Mouse (Mus musculus) right cerebral cortex, postnatal 4 days (tissue): ENCODE data around the gene Vgll4.
"Not testable (repeated sequence)": the region's sequence is repeated elsewhere in the genome, so short reads cannot be mapped to it uniquely, and the experiment has no call there.

Experiments used
- DNase-seq: peaks from one replicate; pipeline ENCODE4 v3.0.0-alpha.2; 2022

Vgll4 gene

GRCm38 (mm10) chr6:114891272-114891671, 78.5 kb downstream of the Vgll4 start:
- DNase-seq: no peak

DNA sequence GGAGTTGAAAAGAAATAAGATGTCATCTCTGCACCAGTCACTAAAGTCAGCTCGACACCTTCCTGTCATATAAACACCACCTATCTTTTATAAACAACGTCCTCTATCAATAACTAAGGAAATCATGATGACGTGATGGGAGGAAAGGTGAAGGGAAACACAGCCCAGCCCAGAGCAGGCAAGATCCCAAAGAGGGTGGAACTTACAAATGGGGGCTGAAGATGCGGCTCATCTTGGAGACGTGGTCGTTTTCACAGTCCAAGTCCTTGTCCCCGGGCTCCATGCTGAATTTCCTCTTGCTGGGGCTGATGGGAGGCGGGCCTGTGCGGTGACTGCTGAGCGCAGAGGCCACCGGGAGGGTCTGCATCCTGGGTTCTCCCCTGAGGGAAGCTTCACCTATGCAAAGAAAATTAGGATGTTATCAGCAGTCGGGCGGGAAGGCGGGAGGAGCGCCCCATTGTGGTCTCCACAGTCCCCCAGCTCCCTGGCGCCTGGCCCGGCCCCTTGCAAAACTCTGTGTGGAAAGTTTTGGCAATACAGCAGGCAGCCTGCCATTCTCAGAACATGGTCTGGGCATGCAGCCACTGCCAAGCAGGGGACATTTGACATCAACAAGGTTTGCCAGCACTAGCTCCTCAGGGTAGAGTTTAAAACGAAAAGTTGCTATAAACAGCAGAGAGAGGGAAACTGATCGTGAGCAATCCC, 79.2 kb downstream of the Vgll4 start:
- DNase-seq: peak; percentile 90

DNA sequence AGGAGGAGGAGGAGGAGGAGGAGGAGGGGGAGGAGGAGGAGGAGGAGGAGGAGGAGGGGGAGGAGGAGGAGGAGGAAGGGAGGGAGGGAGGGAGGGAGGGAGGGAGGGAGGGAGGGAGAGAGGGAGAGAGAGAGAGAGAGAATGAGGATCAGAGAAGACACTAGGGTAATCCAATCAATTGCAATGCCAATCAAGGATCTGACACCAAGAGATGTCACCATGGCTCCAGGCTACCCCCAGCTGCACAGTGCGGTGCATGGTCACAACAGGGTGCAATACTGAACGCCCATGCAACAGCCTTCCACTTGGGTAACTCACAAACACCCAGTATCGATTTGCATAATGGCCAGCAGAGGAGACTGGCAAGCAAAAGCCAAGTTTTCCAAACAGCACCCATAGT, 79.8 kb downstream of the Vgll4 start:
- not testable (repeated sequence) for DNase-seq

GRCm38 (mm10) chr6:114888922-114889321, 80.9 kb downstream of the Vgll4 start:
- DNase-seq: peak; percentile 51

GRCm38 (mm10) chr6:114886504-114887361, 83.1 kb downstream of the Vgll4 start:
- DNase-seq: no peak

DNA sequence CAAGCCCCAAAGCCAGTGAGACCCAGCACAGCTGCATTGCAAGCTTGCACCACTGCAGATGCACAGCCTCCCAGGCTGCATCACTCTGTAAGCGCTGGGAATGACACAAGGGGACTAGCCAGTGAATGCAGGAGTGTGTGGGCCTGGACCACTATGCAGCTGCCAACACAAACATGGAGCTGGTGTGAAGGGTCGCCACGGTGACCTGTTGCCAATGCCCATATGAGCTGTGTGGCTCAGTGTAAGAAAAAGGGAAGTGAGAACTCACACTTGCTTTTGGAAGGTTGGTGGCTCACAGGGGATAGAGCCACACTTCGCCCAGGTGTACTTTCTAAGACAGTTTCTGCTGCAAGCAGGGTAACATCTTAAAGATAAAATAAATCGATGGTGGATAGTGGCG, 83.8 kb downstream of the Vgll4 start:
- DNase-seq: no peak

DNA sequence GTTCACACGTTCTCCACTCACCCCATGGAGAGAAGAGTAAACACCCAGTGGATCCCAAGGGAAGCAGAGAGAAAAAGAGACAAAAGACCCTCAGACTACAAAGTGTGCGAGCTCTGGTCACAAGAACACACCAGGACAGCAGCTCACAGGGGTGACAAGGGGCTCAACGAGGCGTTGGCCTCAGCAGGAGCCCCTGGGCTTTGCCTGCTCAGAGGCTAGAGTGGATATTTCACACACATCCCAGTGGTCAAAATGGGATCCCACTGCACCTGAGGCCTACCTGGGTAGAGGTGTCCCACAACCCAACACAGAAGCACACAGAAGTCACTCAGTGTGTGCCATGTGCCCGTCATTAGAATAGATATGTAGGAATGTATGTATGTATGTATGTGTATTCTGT, 84.7 kb downstream of the Vgll4 start:
- no peak for DNase-seq

DNA sequence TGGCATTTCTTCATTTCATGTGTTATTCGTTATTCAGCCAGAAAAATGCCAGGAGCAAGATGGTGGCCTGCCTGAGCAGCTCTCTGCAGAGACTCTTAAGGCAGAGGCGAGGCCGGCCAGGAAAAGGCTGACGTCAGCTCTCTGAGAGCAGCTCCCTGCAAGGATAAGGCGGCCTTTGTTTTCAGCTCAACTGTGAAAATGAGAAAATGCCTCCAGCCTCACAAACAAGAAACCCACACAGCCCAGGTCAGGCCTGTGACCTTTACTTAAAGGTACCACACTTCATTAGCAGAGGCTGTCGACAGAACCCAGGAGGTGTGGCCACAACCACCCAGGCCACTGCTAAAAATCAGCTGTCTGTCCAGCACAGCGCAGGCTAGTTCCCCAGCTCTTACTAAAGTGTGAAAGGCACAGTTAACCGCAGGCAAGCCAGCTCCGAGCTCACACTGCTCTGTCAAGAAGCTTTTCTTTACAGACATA, 86.5 kb downstream of the Vgll4 start:
- peak; percentile 63 for DNase-seq

DNA sequence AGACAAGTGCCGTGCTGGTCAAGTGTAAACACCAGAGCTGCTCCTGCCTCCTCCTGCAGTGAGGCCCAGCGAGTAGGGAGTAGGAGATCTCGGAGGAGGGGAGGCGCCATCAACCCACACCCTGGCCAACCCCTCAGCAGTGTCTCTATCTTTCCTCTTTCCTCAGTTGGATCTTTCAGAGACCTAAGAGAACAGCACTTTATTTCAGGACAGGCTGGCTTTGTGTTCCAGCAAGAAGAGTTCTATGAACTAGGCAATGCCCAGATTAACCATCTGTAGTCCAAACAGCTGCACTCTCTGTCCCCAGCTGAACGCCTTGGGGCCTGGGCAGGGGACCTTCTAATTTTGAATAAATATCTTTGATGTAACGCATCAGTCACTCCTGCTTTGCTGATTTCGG, 87.1 kb downstream of the Vgll4 start:
- no peak for DNase-seq

- DNase-seq: no peak
Observed at GRCm38 (mm10) chr6:114882212-114882611, 87.6 kb downstream of the Vgll4 start.

DNA sequence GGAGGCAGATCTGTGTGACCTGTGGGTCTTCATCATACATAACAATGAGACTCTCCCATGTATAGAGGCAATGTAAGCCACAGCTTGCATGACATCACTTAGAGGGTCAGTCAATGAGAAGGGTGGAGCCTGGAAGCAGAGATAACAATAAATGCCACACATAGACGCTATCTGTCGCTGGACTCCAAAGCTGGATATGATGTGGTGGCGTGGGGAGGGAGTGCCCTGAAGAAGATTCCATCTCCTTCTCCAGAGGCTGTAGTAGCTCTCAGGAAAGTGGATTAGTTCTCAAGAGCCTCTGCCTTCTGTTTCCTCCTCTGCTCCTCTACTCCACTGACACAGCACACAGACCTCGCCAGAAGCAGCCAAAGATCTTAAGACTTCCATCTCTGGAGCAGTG, 89.0 kb downstream of the Vgll4 start:
- DNase-seq: no peak

DNA sequence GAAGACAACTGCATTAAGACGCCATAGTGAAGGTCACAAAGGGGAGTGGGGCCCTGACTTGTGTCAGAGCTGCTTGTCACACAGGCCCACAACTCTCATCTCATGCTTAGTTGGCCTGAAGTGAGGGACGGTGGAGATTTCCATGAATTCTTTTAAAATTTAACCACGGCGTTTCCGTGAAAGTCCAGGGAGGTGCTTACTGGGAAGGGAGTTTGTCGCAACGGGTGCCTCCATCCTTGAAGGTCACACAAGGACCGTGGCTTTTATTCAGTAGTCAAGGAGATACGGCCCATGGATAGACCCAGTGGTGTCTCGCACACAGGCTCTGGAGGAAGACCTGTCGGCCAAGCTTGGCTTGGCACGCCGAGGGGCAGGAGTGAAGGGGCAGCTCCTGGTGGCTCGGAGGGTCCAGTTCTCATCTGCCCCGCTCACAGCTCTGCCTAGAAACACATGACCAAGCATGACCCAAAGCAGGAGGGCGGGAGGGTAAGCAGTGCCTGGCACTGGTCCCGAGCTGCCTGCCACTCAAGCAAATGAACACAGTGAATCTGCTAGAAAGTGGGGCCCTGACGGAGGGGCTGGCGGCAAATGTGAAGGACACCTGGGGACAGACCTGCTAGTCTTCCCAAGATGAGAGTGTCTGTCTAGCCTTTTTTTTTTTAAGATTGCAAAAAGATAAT, 90.8 kb downstream of the Vgll4 start:
- DNase-seq: no peak

GRCm38 (mm10) chr6:114876546-114876945, 93.2 kb downstream of the Vgll4 start:
- DNase-seq: no peak

DNA sequence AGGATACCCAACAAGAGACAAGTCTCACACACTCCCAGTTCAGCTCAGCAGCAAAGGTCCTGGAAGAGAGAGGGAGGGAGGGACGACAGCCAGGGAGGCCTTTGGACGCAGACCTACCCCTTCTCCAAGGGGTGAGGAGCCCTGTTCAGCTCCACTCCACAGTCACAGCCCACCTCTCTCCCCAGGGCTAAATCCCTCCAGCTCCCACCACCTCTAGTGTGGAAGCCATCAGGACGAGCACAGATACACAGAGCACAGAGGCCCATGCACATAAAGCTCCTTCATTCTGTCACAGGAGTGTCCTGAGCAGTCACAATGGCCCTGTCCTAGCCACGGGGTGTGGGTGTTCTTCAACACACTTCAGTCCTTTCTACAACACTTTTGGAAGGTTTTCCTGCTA, 93.8 kb downstream of the Vgll4 start:
- no peak for DNase-seq

- DNase-seq: peak; percentile 88
Observed at GRCm38 (mm10) chr6:114875018-114875558, 94.7 kb downstream of the Vgll4 start.

- no peak for DNase-seq
Observed at GRCm38 (mm10) chr6:114874138-114874928, 95.5 kb downstream of the Vgll4 start.

DNA sequence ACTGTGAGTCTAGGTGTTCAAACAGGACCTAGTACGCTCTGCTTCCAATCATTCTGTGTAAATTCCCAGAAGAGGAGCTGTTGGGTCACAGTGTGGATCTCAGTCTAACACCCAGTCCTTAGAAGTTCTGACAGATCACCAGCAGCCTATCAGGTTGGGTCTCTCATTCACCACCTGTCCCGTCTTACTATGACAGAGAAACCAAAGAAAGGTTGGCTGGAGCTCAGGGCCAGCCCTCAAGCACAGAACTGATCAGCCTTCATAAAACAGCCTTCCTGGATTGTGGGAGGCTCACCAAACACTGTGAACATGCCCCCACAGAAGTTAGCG, 96.0 kb downstream of the Vgll4 start:
- no peak for DNase-seq

- DNase-seq: no peak
Observed at GRCm38 (mm10) chr6:114871010-114871660, 98.7 kb downstream of the Vgll4 start.

GRCm38 (mm10) chr6:114869501-114870076, 100.2 kb downstream of the Vgll4 start:
- no peak for DNase-seq

- no peak for DNase-seq
Observed at GRCm38 (mm10) chr6:114868656-114869055, 101.1 kb downstream of the Vgll4 start.

- DNase-seq: no peak
Observed at GRCm38 (mm10) chr6:114866619-114867018, 103.2 kb downstream of the Vgll4 start.

- no peak for DNase-seq
Observed at GRCm38 (mm10) chr6:114866078-114866477, 103.7 kb downstream of the Vgll4 start.
